Mouse (Mus musculus): Measurements from ENCODE around the gene Gm49387. TPM values are rescaled to one million over a fixed set of nuclear protein-coding genes. Genes with fewer than 3 reads are reported as not detected.
A peak's percentile ranks its signal among the peaks of the same experiment; 100 is the strongest.

Gene Gm49387
- polyA plus RNA-seq, 1 experiment = not detected

- no peaks in the 10 kb centered on the region for H3K36me3 ChIP-seq (ENCODE audit: control insufficient read depth, insufficient read depth)
- no peak overlapping the region for H3ac ChIP-seq (ENCODE audit: control insufficient read depth, insufficient read length)
- H3K4me3 ChIP-seq = peak overlapping the region; percentile 8
- TF ChIP-seq CEBPB (IDR thresholded peaks at IDR 0.05; ENCODE audit: insufficient read depth, poor library complexity, severe bottlenecking) = peak; percentile 72
- peak; percentile 70 for TF ChIP-seq MAX (IDR thresholded peaks at IDR 0.05; ENCODE audit: low read depth)
- TF ChIP-seq SRF (IDR thresholded peaks at IDR 0.05; ENCODE audit: control insufficient read depth, insufficient read length, low read depth) = no peak
- peak in 2 of 3 experiments; percentile 0 to 27 for TF ChIP-seq MYOD1 (IDR thresholded peaks at IDR 0.05; ENCODE audit: control insufficient read depth in 1 of 3, insufficient read length in 2 of 3, low read depth in 2 of 3)
- peak in 1 of 3 experiments; percentile 34 for TF ChIP-seq MYOG (IDR thresholded peaks at IDR 0.05; ENCODE audit: control insufficient read depth in 1 of 3, insufficient read depth in 1 of 3, insufficient read length in 2 of 3, low read depth in 2 of 3)
- TF ChIP-seq USF1 (IDR thresholded peaks at IDR 0.05; ENCODE audit: low read depth) = no peak
- no peak for TF ChIP-seq E2F4 (IDR thresholded peaks at IDR 0.05; ENCODE audit: insufficient read depth)
- TF ChIP-seq POLR2A (IDR thresholded peaks at IDR 0.05; ENCODE audit: insufficient read length, low read depth) = peak; percentile 33
- no peaks in the 10 kb centered on the region for H3K79me2 ChIP-seq (ENCODE audit: control insufficient read depth, insufficient read depth)
- H3K27me3 ChIP-seq (ENCODE audit: control insufficient read depth, insufficient read depth, insufficient read length) = no peaks in the 10 kb centered on the region
- peak overlapping the region; percentile 97 for H3K4me2 ChIP-seq (ENCODE audit: low read depth)
These were observed 28.5 kb upstream of the Gm49387 start for GRCm38 (mm10) chr14:31669161-31669611.

GRCm38 (mm10) chr14:31668326-31668725 is 27.6 kb upstream of the Gm49387 start:
- no peaks in the 10 kb centered on the region for H3K79me2 ChIP-seq (ENCODE audit: control insufficient read depth, insufficient read depth)
- H3K4me2 ChIP-seq (ENCODE audit: low read depth) = peak overlapping the region; percentile 97
- H3K27me3 ChIP-seq (ENCODE audit: control insufficient read depth, insufficient read depth, insufficient read length) = no peaks in the 10 kb centered on the region
- peak overlapping the region; percentile 8 for H3K4me3 ChIP-seq
- H3K36me3 ChIP-seq (ENCODE audit: control insufficient read depth, insufficient read depth) = no peaks in the 10 kb centered on the region
- TF ChIP-seq TCF3 (IDR thresholded peaks at IDR 0.05; ENCODE audit: insufficient read length, low read depth) (no peak), MYOD1 (IDR thresholded peaks at IDR 0.05; ENCODE audit: control insufficient read depth in 1 of 3, insufficient read length in 2 of 3, low read depth in 2 of 3) (peak in 1 of 3 experiments; percentile 38)
- H3ac ChIP-seq (ENCODE audit: control insufficient read depth, insufficient read length) = no peak overlapping the region

- Histone ChIP-seq H3K4me2 (ENCODE audit: low read depth) (peak overlapping the region; percentile 97), H3K27me3 (ENCODE audit: control insufficient read depth, insufficient read depth, insufficient read length) (no peaks in the 10 kb centered on the region), H3K4me3 (peak overlapping the region; percentile 8), H3K36me3 (ENCODE audit: control insufficient read depth, insufficient read depth) (no peaks in the 10 kb centered on the region), H3ac (ENCODE audit: control insufficient read depth, insufficient read length) (no peak overlapping the region), H3K79me2 (ENCODE audit: control insufficient read depth, insufficient read depth) (no peaks in the 10 kb centered on the region)
- TF ChIP-seq SRF (IDR thresholded peaks at IDR 0.05; ENCODE audit: control insufficient read depth, insufficient read length, low read depth) (no peak), CEBPB (IDR thresholded peaks at IDR 0.05; ENCODE audit: insufficient read depth, poor library complexity, severe bottlenecking) (no peak), USF1 (IDR thresholded peaks at IDR 0.05; ENCODE audit: low read depth) (no peak), REST (IDR thresholded peaks at IDR 0.05; ENCODE audit: insufficient read depth, insufficient read length) (no peak), POLR2A (IDR thresholded peaks at IDR 0.05; ENCODE audit: insufficient read length, low read depth) (no peak), POLR2AphosphoS2 (IDR thresholded peaks at IDR 0.05; ENCODE audit: insufficient read length, low read depth) (no peak), TCF3 (IDR thresholded peaks at IDR 0.05; ENCODE audit: insufficient read length, low read depth) (no peak)
These were observed 27.1 kb upstream of the Gm49387 start for GRCm38 (mm10) chr14:31667741-31668140.

GRCm38 (mm10) chr14:31666931-31667705 is 26.4 kb upstream of the Gm49387 start:
- TF ChIP-seq REST (IDR thresholded peaks at IDR 0.05; ENCODE audit: insufficient read depth, insufficient read length) (no peak), POLR2A (IDR thresholded peaks at IDR 0.05; ENCODE audit: insufficient read length, low read depth) (no peak), MAX (IDR thresholded peaks at IDR 0.05; ENCODE audit: low read depth) (no peak), MYOG (IDR thresholded peaks at IDR 0.05; ENCODE audit: control insufficient read depth in 1 of 3, insufficient read depth in 1 of 3, insufficient read length in 2 of 3, low read depth in 2 of 3) (no peak), E2F4 (IDR thresholded peaks at IDR 0.05; ENCODE audit: insufficient read depth) (no peak), TCF3 (IDR thresholded peaks at IDR 0.05; ENCODE audit: insufficient read length, low read depth) (no peak), USF1 (IDR thresholded peaks at IDR 0.05; ENCODE audit: low read depth) (no peak), SRF (IDR thresholded peaks at IDR 0.05; ENCODE audit: control insufficient read depth, insufficient read length, low read depth) (no peak), POLR2AphosphoS2 (IDR thresholded peaks at IDR 0.05; ENCODE audit: insufficient read length, low read depth) (no peak), TCF12 (IDR thresholded peaks at IDR 0.05; ENCODE audit: insufficient read depth, poor library complexity, severe bottlenecking) (no peak)
- H3K4me3 ChIP-seq = no peak overlapping the region
- H3K27me3 ChIP-seq (ENCODE audit: control insufficient read depth, insufficient read depth, insufficient read length) = no peaks in the 10 kb centered on the region
- H3K36me3 ChIP-seq (ENCODE audit: control insufficient read depth, insufficient read depth) = no peaks in the 10 kb centered on the region
- H3ac ChIP-seq (ENCODE audit: control insufficient read depth, insufficient read length) = no peak overlapping the region
- H3K4me2 ChIP-seq (ENCODE audit: low read depth) = peak overlapping the region; percentile 97
- H3K79me2 ChIP-seq (ENCODE audit: control insufficient read depth, insufficient read depth) = no peaks in the 10 kb centered on the region

- H3K4me3 ChIP-seq = no peak overlapping the region
- H3K36me3 ChIP-seq (ENCODE audit: control insufficient read depth, insufficient read depth) = no peaks in the 10 kb centered on the region
- TF ChIP-seq MYOD1 (IDR thresholded peaks at IDR 0.05; ENCODE audit: control insufficient read depth in 1 of 3, insufficient read length in 2 of 3, low read depth in 2 of 3) (no peak), MYOG (IDR thresholded peaks at IDR 0.05; ENCODE audit: control insufficient read depth in 1 of 3, insufficient read depth in 1 of 3, insufficient read length in 2 of 3, low read depth in 2 of 3) (no peak), POLR2A (IDR thresholded peaks at IDR 0.05; ENCODE audit: insufficient read length, low read depth) (no peak)
- H3K27me3 ChIP-seq (ENCODE audit: control insufficient read depth, insufficient read depth, insufficient read length) = no peaks in the 10 kb centered on the region
- peak overlapping the region; percentile 86 for H3K4me2 ChIP-seq (ENCODE audit: low read depth)
- no peaks in the 10 kb centered on the region for H3K79me2 ChIP-seq (ENCODE audit: control insufficient read depth, insufficient read depth)
- H3ac ChIP-seq (ENCODE audit: control insufficient read depth, insufficient read length) = no peak overlapping the region
These were observed 24.9 kb upstream of the Gm49387 start for GRCm38 (mm10) chr14:31665566-31665940.

All from myocyte (in vitro differentiated cells).